Mouse (Mus musculus): ENCODE data around the gene Nlrc5.

DNA sequence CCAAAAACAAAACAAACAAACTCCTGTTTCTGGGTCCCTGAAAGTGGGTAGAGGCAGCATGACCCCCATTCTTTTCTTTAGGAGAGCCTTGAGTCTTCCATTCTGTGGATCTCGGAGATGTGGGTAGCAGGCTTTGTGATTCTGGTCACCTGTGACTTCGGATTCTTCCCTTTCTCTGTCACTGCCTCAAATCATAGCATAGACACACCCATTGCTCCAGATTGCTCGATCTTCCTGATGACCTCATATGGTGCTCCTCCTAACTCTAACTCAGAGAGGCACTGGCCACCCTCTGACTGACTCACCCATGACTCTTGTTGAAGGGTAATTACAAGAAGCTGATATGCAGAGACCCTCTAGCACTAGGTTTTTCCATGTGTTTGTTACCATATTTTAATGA, 2.7 kb downstream of the Nlrc5 start:
- no peak for TF ChIP-seq MYOG (IDR thresholded peaks at IDR 0.05; ENCODE audit: control insufficient read depth, extremely low read depth, insufficient read length)
- TF ChIP-seq CTCF (IDR thresholded peaks at IDR 0.05; ENCODE audit: control insufficient read depth, insufficient read depth, insufficient read length), result no peak
- no peak for TF ChIP-seq MAX (IDR thresholded peaks at IDR 0.05)
- TF ChIP-seq USF1 (IDR thresholded peaks at IDR 0.05; ENCODE audit: low read depth), result no peak
- no peak for TF ChIP-seq CEBPB (IDR thresholded peaks at IDR 0.05; ENCODE audit: low read depth)
- TF ChIP-seq FOSL1 (IDR thresholded peaks at IDR 0.05; ENCODE audit: insufficient read depth, low read length, poor library complexity, severe bottlenecking), result no peak
